Mouse (Mus musculus): ENCODE data around the gene Gfpt2.

- TF ChIP-seq CTCF (IDR thresholded peaks at IDR 0.05; ENCODE audit: control insufficient read depth, insufficient read depth, insufficient replicate concordance, low read depth, low read length): no peak
- no peak for TF ChIP-seq POLR2A (IDR thresholded peaks at IDR 0.05; ENCODE audit: control insufficient read depth, low read depth, low read length)
Measured at GRCm38 (mm10) chr11:49855144-49855543, 61.2 kb downstream of the Gfpt2 start.
